Mouse (Mus musculus): ENCODE results near the gene Sugp2. TPM values are rescaled to one million over a fixed set of nuclear protein-coding genes. Genes with fewer than 3 reads are reported as not detected.

Sugp2 gene
- polyA plus RNA-seq, 1 experiment = 206 TPM

DNA sequence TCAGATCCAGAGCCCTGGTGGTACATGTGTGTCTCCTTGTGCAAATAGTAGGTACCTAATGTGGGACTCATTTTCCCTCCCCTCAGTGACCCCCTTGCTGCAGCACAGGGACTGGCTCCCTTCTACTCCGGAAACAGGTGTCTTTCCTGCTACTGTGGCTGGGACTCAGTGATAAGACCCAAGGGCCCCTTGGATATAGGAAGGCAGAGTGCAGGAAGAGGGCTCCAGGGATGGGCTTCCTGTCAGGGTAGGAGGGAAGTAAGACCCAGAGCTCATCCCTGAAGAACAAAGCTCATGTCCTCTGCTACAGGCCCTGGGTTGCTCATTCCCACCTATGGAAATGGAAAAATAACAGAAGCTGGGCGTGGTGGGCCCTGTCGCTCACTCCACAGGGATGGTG is 42.5 kb downstream of the Sugp2 start:
- H3K27ac ChIP-seq (ENCODE audit: control insufficient read depth, insufficient read depth, low read depth, low read length) = no peak overlapping the region

DNA sequence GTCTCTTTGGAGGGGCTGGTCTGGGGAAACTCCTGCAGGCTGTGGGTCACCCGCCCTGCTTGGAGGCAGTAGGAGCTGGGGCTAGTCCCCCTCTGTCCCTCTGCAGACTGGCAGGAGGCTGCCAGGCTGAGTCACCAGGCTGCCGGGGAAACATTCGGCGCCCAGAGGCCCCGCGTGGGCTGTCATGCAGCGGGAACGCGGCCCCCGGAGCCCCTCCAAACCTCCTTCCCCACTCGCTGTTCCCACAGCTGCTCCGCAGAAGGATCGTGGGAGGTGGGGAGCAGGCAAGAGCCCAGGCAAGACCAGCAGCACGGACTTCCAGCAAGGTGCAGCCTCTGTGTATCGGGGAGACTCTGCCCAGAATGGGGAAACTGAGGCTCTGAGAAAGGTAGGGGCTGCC is 44.1 kb downstream of the Sugp2 start:
- no peak for TF ChIP-seq POLR2A (IDR thresholded peaks at IDR 0.05; ENCODE audit: control insufficient read depth, low read depth, low read length)
- no peak for TF ChIP-seq CTCF (IDR thresholded peaks at IDR 0.05; ENCODE audit: control insufficient read depth, insufficient read depth, insufficient replicate concordance, low read depth, low read length)
- H3K27me3 ChIP-seq (ENCODE audit: control insufficient read depth, insufficient read depth, low read length) = no peaks in the 10 kb centered on the region
- H3K36me3 ChIP-seq (ENCODE audit: control insufficient read depth, insufficient read depth, low read length) = no peaks in the 10 kb centered on the region
- peaks cover 15% of the 10 kb centered on the region for H3K4me1 ChIP-seq (ENCODE audit: control insufficient read depth, insufficient read depth, low read length)
- H3K4me3 ChIP-seq (ENCODE audit: control insufficient read depth, low read depth, low read length) = no peak overlapping the region
- no peak overlapping the region for H3K27ac ChIP-seq (ENCODE audit: control insufficient read depth, insufficient read depth, low read depth, low read length)

More for the DNA sequence above, 42.5 kb downstream of the Sugp2 start:
- Histone ChIP-seq H3K4me1 (ENCODE audit: control insufficient read depth, insufficient read depth, low read length) (peaks cover 8% of the 10 kb centered on the region), H3K36me3 (ENCODE audit: control insufficient read depth, insufficient read depth, low read length) (no peaks in the 10 kb centered on the region), H3K27me3 (ENCODE audit: control insufficient read depth, insufficient read depth, low read length) (no peaks in the 10 kb centered on the region), H3K4me3 (ENCODE audit: control insufficient read depth, low read depth, low read length) (no peak overlapping the region)
- TF ChIP-seq POLR2A (IDR thresholded peaks at IDR 0.05; ENCODE audit: control insufficient read depth, low read depth, low read length) (no peak), CTCF (IDR thresholded peaks at IDR 0.05; ENCODE audit: control insufficient read depth, insufficient read depth, insufficient replicate concordance, low read depth, low read length) (no peak)

DNA sequence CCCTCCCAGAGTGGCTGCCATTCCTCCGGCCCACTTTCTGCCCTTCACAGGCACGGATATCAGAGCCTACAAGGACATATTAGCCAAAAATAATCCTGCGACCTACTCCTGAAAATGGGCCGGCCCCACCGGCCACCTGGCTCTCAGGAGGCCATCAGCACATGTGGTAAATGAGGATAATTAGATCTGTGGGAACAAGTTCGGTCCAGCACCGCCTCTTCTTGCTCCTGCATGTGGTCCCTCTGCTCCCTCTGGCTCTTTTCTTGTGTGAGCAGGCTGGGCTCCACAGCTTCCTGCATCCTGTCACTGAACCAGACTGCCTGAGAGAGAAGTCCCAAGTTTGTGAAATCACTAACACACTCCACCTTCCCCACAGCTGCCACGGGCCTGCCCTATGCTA is 45.2 kb downstream of the Sugp2 start:
- TF ChIP-seq CTCF (IDR thresholded peaks at IDR 0.05; ENCODE audit: control insufficient read depth, insufficient read depth, insufficient replicate concordance, low read depth, low read length) (no peak), POLR2A (IDR thresholded peaks at IDR 0.05; ENCODE audit: control insufficient read depth, low read depth, low read length) (no peak)
- H3K36me3 ChIP-seq (ENCODE audit: control insufficient read depth, insufficient read depth, low read length) = no peaks in the 10 kb centered on the region
- peaks cover 17% of the 10 kb centered on the region for H3K4me1 ChIP-seq (ENCODE audit: control insufficient read depth, insufficient read depth, low read length)
- H3K27me3 ChIP-seq (ENCODE audit: control insufficient read depth, insufficient read depth, low read length) = no peaks in the 10 kb centered on the region
- no peak overlapping the region for H3K27ac ChIP-seq (ENCODE audit: control insufficient read depth, insufficient read depth, low read depth, low read length)
- no peak overlapping the region for H3K4me3 ChIP-seq (ENCODE audit: control insufficient read depth, low read depth, low read length)

DNA sequence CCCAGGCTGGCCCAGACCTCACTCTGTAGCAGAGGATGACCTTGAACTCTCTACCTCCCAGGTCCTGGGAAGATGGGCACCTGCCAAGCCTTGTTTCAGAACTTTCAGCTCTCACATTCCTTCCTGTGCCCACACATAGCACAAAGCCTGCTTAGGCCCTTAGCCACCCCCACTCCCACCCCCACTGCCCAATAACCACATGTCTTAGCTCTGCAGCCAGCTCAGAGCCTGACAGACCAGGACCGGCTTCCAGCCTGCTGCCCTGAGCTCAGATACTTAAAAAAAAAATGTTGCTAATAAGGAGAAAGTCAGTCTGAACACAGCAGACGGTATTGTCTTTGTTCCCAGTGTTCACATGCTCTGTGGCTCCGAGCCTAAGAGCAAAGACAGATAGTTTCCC is 47.0 kb downstream of the Sugp2 start:
- no peaks in the 10 kb centered on the region for H3K36me3 ChIP-seq (ENCODE audit: control insufficient read depth, insufficient read depth, low read length)
- H3K4me3 ChIP-seq (ENCODE audit: control insufficient read depth, low read depth, low read length) = no peak overlapping the region
- H3K27me3 ChIP-seq (ENCODE audit: control insufficient read depth, insufficient read depth, low read length) = no peaks in the 10 kb centered on the region
- TF ChIP-seq CTCF (IDR thresholded peaks at IDR 0.05; ENCODE audit: control insufficient read depth, insufficient read depth, insufficient replicate concordance, low read depth, low read length) (no peak), POLR2A (IDR thresholded peaks at IDR 0.05; ENCODE audit: control insufficient read depth, low read depth, low read length) (no peak)
- peaks cover 17% of the 10 kb centered on the region for H3K4me1 ChIP-seq (ENCODE audit: control insufficient read depth, insufficient read depth, low read length)
- peak overlapping the region; percentile 69 for H3K27ac ChIP-seq (ENCODE audit: control insufficient read depth, insufficient read depth, low read depth, low read length)

DNA sequence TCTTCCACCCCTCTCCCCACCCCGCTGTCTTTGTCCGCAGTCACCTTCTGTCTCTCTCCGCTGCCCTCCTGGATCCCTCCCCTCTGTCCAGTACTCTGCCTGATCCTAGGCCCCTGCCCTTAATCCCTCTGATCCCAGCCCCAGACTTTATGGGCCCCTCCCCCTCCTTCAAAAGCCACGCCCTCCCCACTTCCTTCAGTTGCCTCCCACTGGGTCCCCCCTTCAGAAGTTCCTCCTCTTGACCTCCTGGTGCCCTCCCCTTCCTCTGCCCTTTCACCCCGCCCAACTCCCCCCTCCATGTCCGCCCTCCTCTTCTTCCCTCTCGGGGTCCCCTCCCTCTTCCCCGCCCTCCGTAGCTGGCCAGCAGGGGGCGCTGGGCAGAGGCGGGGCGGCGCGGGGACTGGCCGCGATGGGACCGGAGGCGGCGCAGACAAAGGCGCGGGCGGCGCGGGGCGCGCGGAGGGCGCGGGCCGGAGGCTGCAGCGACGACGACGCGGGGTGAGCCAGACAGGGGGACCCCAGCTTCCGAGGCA is 48.6 kb downstream of the Sugp2 start, which contains the start of gene Homer3:
Gene Homer3 (plus strand): TSS at position 225 of the 533 bp plus-strand sequence.
- Histone ChIP-seq H3K27ac (ENCODE audit: control insufficient read depth, insufficient read depth, low read depth, low read length) (peak within 1 kb of the TSS; percentile 70), H3K4me3 (ENCODE audit: control insufficient read depth, low read depth, low read length) (peak within 1 kb of the TSS; percentile 92), H3K27me3 (ENCODE audit: control insufficient read depth, insufficient read depth, low read length) (no peaks in the 10 kb centered on the region), H3K4me1 (ENCODE audit: control insufficient read depth, insufficient read depth, low read length) (peaks cover 17% of the 10 kb centered on the region), H3K36me3 (ENCODE audit: control insufficient read depth, insufficient read depth, low read length) (no peaks in the 10 kb centered on the region)
- TF ChIP-seq CTCF (IDR thresholded peaks at IDR 0.05; ENCODE audit: control insufficient read depth, insufficient read depth, insufficient replicate concordance, low read depth, low read length) = peak; percentile 74
- 0 out of 2 replicates have a peak, but pooled peaks have one; percentile 40 for TF ChIP-seq POLR2A (IDR thresholded peaks at IDR 0.05; ENCODE audit: control insufficient read depth, low read depth, low read length)

DNA sequence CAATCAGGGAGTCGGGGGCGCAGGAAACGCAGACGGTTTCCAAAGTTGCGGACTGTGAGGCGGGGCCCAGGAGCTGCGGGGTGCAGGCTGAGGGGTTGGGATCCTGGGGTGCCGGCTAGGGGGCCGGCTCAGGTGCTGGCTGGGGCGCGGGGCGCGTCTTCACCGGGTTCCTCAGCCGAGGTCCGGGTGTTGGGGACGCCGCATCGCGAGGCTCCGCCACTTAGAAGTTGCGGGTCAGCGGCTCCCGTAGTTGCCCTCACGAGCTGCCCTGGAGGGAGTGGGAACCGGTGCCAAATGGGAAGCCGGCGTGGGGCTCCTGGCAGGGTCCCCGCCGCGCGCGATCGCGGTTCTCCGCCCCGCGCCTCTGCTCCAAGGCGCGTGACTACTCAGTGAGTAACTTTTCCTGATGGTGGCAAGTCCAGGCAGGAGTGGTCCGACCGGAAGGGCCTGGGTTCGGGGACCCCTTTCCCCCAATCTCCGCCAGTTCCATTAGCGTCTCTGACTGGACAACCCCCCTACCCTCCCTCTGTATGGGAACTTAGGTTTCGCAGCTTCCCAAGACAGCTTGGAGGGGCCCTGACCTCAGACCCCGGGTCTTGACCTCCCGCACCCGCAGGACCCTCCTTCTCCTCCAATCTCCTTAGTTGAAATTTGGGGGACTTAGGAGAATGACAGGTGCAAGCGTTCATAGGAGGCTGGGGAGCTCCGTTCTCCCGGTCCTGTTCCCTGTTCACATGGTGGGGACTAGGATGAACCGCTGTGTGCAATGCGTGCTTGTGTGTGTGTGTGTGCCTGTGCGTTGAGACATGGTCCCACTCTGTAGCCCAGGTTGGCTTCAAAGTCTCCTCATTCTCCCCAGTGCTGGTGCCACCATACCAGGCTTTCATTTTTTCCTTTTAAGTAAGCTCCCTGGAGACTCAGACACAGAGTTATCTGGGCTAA is 49.4 kb downstream of the Sugp2 start:
- no peak overlapping the region for H3K27ac ChIP-seq (ENCODE audit: control insufficient read depth, insufficient read depth, low read depth, low read length)
- H3K27me3 ChIP-seq (ENCODE audit: control insufficient read depth, insufficient read depth, low read length) = no peaks in the 10 kb centered on the region
- H3K4me1 ChIP-seq (ENCODE audit: control insufficient read depth, insufficient read depth, low read length) = peaks cover 13% of the 10 kb centered on the region
- TF ChIP-seq CTCF (IDR thresholded peaks at IDR 0.05; ENCODE audit: control insufficient read depth, insufficient read depth, insufficient replicate concordance, low read depth, low read length) = no peak
- TF ChIP-seq POLR2A (IDR thresholded peaks at IDR 0.05; ENCODE audit: control insufficient read depth, low read depth, low read length) = no peak
- H3K36me3 ChIP-seq (ENCODE audit: control insufficient read depth, insufficient read depth, low read length) = no peaks in the 10 kb centered on the region
- peak overlapping the region; percentile 92 for H3K4me3 ChIP-seq (ENCODE audit: control insufficient read depth, low read depth, low read length)

DNA sequence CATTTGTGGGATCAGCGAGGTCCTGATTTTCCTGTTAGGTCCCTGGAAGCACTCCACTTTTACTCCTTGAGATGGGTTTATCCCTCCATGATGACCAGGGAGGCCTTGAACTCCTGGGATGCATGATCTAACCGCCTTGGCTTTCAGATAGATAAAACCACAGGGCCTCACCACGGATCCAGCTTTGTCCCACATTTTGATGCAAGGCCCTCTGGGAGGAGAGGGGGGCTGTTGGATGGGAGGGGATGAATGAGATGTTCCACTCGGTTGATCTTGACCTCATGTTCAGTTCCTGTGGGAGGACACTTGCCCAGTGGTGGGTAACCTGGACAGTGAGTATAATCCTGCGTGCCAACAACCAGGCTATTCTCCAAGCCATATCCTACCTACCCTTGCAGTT is 50.4 kb downstream of the Sugp2 start:
- Histone ChIP-seq H3K36me3 (ENCODE audit: control insufficient read depth, insufficient read depth, low read length) (no peaks in the 10 kb centered on the region), H3K4me3 (ENCODE audit: control insufficient read depth, low read depth, low read length) (no peak overlapping the region), H3K4me1 (ENCODE audit: control insufficient read depth, insufficient read depth, low read length) (peaks cover 13% of the 10 kb centered on the region), H3K27me3 (ENCODE audit: control insufficient read depth, insufficient read depth, low read length) (no peaks in the 10 kb centered on the region), H3K27ac (ENCODE audit: control insufficient read depth, insufficient read depth, low read depth, low read length) (no peak overlapping the region)
- TF ChIP-seq POLR2A (IDR thresholded peaks at IDR 0.05; ENCODE audit: control insufficient read depth, low read depth, low read length) = no peak
- no peak for TF ChIP-seq CTCF (IDR thresholded peaks at IDR 0.05; ENCODE audit: control insufficient read depth, insufficient read depth, insufficient replicate concordance, low read depth, low read length)

Measured in testis, adult 2 months (tissue).